Mouse (Mus musculus) neural tube, postnatal 0 days (tissue): ENCODE measurements around the gene Tfe3. TPM values are rescaled to one million over a fixed set of nuclear protein-coding genes. Genes with fewer than 3 reads are reported as not detected.
A peak's percentile ranks its signal among the peaks of the same experiment; 100 is the strongest.

ENCODE experiments used
- microRNA counts: library from miRNA; unstranded; fragments of <30 nt; microRNA quantifications from one replicate; lab custom pipeline; 2015
- microRNA-seq: library from miRNA; unstranded; fragments of <30 nt; microRNA quantifications from one replicate; pipeline ENCODE4, GENCODE M21; 2016
- polyA plus RNA-seq: library from polyadenylated mRNA; unstranded; fragments of >200 nt; fragmentation: Nextera tagmentation; extraction: Ambion mirVana; gene quantifications from 2 replicates; pipeline ENCODE4 v1.2.1, GENCODE M21; 2015

Tfe3 gene
- 21.2 and 23.8 TPM in 2 replicates for polyA plus RNA-seq

GRCm38 (mm10) chrX:7762137-7762920 lies at the start of gene Tfe3:
TSS of gene Tfe3 (plus strand) at chrX:7762560.

DNA sequence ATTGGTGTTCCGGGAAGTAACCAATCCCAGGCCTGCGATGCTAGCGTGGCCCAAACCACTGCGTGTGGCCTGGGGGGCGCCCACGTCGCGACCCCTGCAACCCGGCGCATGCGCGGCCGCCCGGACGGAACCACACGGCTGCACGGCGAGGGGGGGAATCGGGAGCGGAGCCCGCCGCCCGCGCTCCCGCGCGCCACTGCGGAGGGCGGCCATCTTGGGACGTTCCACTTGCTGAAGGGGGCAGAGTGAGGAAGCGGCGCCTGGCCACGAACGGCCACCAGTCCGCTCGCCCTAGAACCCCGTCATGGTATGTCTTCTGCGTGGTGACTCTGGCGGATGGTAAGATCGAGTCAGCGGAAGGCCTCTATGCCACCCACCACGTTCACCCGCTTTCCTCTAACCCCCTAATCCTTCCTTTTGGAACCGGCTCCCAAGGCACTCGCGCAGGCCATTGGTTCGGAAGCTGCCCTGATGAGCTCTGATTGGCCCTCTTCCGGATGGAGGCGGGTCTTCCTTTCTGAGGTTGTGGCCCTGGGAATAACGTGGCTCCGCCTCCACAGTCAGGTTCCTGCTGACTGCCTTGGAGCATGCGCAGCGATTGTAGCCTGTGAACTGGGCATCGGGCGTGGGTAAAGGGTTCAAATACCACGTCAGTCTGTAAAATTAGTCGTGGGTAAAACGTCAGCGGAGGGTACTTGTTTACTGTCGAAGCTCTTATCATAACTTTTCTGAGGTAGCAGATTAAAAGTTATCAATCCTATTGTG lies 48.0 kb upstream of the Tfe3 start, which contains the start of gene Wdr45:
Wdr45 (plus strand) TSS at position 199 of the 765 bp plus-strand sequence.

DNA sequence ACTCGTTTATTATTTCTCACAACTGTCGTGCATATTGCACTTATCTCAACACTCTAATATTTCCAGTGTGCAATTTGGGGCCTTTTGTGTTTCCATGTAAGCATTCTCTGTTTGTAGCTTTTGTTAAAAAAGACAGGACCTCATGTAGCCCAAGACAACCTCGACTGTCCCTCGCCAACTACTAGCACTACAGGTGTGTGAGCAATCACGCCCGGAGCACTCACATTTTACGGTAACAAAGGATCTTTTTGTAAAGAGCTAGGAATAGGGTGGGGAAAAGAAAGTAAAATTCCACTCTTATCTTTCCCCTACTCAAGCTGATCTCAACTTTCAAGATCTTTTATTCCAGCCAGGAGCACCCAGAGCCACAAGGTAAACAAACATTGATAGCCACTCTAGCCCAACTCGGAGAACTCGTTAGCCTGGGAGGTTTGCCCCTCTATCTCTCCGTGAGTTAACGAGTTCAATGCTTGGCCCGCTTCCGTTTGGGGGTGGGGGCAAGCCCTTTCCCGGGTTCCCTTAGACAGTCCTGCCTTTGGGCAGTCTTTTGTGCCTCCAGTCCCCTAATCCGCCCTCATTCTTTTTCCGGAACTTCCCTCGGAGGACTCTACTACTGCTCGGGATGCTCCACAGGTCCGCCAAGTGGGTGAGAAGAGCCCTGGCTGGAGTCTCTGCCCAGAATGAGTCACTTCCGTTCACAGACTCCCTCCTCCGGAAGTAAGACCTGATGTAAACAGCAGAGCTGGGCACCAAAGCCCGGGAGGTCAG lies 40.7 kb upstream of the Tfe3 start, which contains the start of gene Gm45208:
Gm45208 (plus strand) TSS at position 732 of the 768 bp plus-strand sequence.

GRCm38 (mm10) chrX:7728215-7728921 lies 34.0 kb upstream of the Tfe3 start, which contains the start of gene Praf2:
TSS of gene Praf2 (plus strand) at chrX:7728439.

GRCm38 (mm10) chrX:7750432-7751116 lies 11.8 kb upstream of the Tfe3 start, which contains the start of gene Ccdc120:
TSS of gene Ccdc120 (minus strand) at chrX:7750905.

GRCm38 (mm10) chrX:7789542-7790136 lies 27.3 kb downstream of the Tfe3 start, which contains the start of gene Gripap1:
TSS of gene Gripap1 (plus strand) at chrX:7789765.

DNA sequence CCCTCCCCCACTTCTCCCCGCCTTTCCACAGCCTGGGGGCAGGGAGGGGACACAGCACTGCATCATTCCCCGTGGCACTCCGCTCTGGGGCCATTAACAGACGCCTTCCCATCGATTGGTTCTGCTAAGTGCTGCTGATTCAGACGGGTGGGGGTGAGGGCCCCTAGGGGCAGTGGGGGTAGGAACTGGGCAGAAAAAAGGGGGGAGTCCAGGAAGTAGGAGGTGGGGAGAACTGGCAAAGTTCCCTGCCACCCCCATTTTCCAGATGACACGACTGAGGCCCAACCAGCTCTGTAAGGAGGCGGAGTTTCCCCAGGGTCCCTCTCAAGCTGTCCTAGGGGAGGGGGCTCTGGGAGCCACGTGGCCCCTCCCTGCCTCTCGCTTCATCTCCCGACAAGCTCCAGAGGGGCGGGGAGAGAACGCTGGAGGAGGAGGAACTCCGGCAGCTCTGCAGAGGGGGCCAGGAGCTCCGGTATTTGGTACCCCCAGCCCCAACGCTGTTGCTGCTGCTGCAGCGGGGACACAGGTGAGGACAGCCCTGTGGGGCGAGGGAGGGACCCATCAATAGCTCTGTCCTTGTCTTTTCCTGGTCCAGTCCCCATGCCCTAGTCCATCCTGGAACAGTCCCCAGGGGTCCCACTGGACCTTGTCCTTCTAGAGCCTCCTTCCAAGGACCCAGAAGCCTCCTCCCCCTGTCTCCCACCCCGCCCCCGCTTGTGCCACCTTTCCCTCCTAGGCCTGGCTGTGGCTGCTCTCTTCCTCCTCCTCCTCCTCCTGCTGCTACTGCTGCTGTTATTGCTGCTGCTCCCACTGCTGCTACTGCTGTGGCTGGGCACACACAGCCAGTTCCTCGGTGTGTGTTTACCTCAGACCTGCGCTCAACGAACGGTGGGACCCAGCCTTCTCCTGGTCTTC lies 59.8 kb downstream of the Tfe3 start, which contains the start of gene Kcnd1:
Kcnd1 (plus strand) TSS at position 425 of the 915 bp plus-strand sequence.

MicroRNAs within 50 kb of the gene (microRNA counts, 519-probe panel; counts per million panel counts)
- microRNA mmu-miR-1198 (lab: Ali Mortazavi, UCI) = 4,406 counts per million, percentile 44 among the panel's probes with 10 or more counts

Small RNAs within 50 kb of the gene (microRNA-seq; reads per million reads assigned to microRNA genes)
- 25.8 reads per million, percentile 28 among the genes with 10 or more reads in this experiment for gene Mir1198

Other genes with a start within 250 kb of the Tfe3 start
- gene Foxp3, start 188.9 kb upstream of the Tfe3 start, polyA plus RNA-seq = 0.14 TPM in 1 of 2 replicates, not detected in the other
- gene Ppp1r3f, start 188.3 kb upstream of the Tfe3 start, polyA plus RNA-seq = 9.4 and 10.0 TPM in 2 replicates
- gene Ccdc22, start 157.0 kb upstream of the Tfe3 start, polyA plus RNA-seq = 19.7 and 20.6 TPM in 2 replicates
- 0.03 and 0.19 TPM in 2 replicates for gene Cacna1f, start 155.5 kb upstream of the Tfe3 start, polyA plus RNA-seq
- 301 and 346 TPM in 2 replicates for gene Syp, start 124.1 kb upstream of the Tfe3 start, polyA plus RNA-seq
- 1.6 and 1.8 TPM in 2 replicates for gene Prickle3, start 105.3 kb upstream of the Tfe3 start, polyA plus RNA-seq
- 24.1 and 30.5 TPM in 2 replicates for gene Plp2, start 91.2 kb upstream of the Tfe3 start, polyA plus RNA-seq
- gene Magix, start 81.3 kb upstream of the Tfe3 start, polyA plus RNA-seq = 0.09 TPM in 1 of 2 replicates, not detected in the other
- gene Gpkow, start 65.4 kb upstream of the Tfe3 start, polyA plus RNA-seq = 36.7 and 37.7 TPM in 2 replicates
- 32.1 and 33.5 TPM in 2 replicates for gene Wdr45, start 48.2 kb upstream of the Tfe3 start, polyA plus RNA-seq
- gene Gm45208, start 40.3 kb upstream of the Tfe3 start, polyA plus RNA-seq = 1.1 TPM in 1 of 2 replicates, not detected in the other
- 127 and 148 TPM in 2 replicates for gene Praf2, start 34.1 kb upstream of the Tfe3 start, polyA plus RNA-seq
- gene Ccdc120, start 11.7 kb upstream of the Tfe3 start, polyA plus RNA-seq = 38.8 and 40.7 TPM in 2 replicates
- gene Gripap1, start 27.2 kb downstream of the Tfe3 start, polyA plus RNA-seq = 52.2 and 56.6 TPM in 2 replicates
- gene Kcnd1, start 59.7 kb downstream of the Tfe3 start, polyA plus RNA-seq = 7.6 and 8.1 TPM in 2 replicates
- 34.5 and 38.3 TPM in 2 replicates for gene Otud5, start 78.8 kb downstream of the Tfe3 start, polyA plus RNA-seq
- gene Pim2, start 115.7 kb downstream of the Tfe3 start, polyA plus RNA-seq = 27.0 and 30.5 TPM in 2 replicates
- gene Slc35a2, start 121.5 kb downstream of the Tfe3 start, polyA plus RNA-seq = 50.9 and 54.9 TPM in 2 replicates
- 190 and 200 TPM in 2 replicates for gene Pqbp1, start 136.7 kb downstream of the Tfe3 start, polyA plus RNA-seq
- 124 and 134 TPM in 2 replicates for gene Timm17b, start 136.8 kb downstream of the Tfe3 start, polyA plus RNA-seq
- not detected in 2 replicates for gene Gm10491, start 145.3 kb downstream of the Tfe3 start, polyA plus RNA-seq
- not detected in 2 replicates for gene Gm10490, start 147.0 kb downstream of the Tfe3 start, polyA plus RNA-seq
- 611 and 654 TPM in 2 replicates for gene Pcsk1n, start 157.3 kb downstream of the Tfe3 start, polyA plus RNA-seq
- not detected in 2 replicates for gene Eras, start 166.0 kb downstream of the Tfe3 start, polyA plus RNA-seq
- 43.4 and 50.9 TPM in 2 replicates for gene Hdac6, start 185.3 kb downstream of the Tfe3 start, polyA plus RNA-seq
- not detected in 2 replicates for gene Gata1, start 215.5 kb downstream of the Tfe3 start, polyA plus RNA-seq